Mouse (Mus musculus) spleen, adult 2 months (tissue): ENCODE results near the gene Mpdu1. TPM values are rescaled to one million over a fixed set of nuclear protein-coding genes. Genes with fewer than 3 reads are reported as not detected.

Experiments
- DNase-seq, 2 experiments: peaks; one replicate each; pipeline versions ENCODE4 v3.0.0 to v3.0.0-alpha.2; 2012 to 2021; ENCODE audit warnings: low spot score in 2 of 2, low read depth in 1 of 2
- H3K27ac ChIP-seq: fragments of 200-500 bp; 2 replicates; pipeline ENCODE4 v1.5.1; 2012; ENCODE audit warnings: low read length, inconsistent platforms; ENCODE audit not compliant: insufficient read depth
- H3K27me3 ChIP-seq: fragments of 200-500 bp; 2 replicates; pipeline ENCODE4 v1.6.1; 2012; ENCODE audit warnings: mild to moderate bottlenecking, moderate library complexity, low read length, inconsistent platforms; ENCODE audit not compliant: control insufficient read depth, insufficient read depth
- H3K36me3 ChIP-seq: fragments of 200-500 bp; 2 replicates; pipeline ENCODE4 v1.6.1; 2012; ENCODE audit warnings: mild to moderate bottlenecking, low read length, inconsistent platforms; ENCODE audit not compliant: control insufficient read depth, insufficient read depth
- H3K4me1 ChIP-seq: fragments of 200-500 bp; 2 replicates; pipeline ENCODE4 v1.6.1; 2011; ENCODE audit warnings: inconsistent platforms; ENCODE audit not compliant: control insufficient read depth, insufficient read depth, insufficient read length
- H3K4me3 ChIP-seq: fragments of 200-500 bp; 2 replicates; pipeline ENCODE4 v1.5.1; 2011; ENCODE audit warnings: mild to moderate bottlenecking, inconsistent platforms; ENCODE audit not compliant: insufficient read depth, insufficient read length; ENCODE audit errors: extremely low read depth
- CTCF ChIP-seq: fragments of 200-500 bp; IDR thresholded peaks from 2 replicates; pipeline ENCODE4 v1.5.1; 2011; ENCODE audit warnings: mild to moderate bottlenecking, inconsistent platforms; ENCODE audit not compliant: insufficient read depth, insufficient read length, insufficient replicate concordance; ENCODE audit errors: extremely low read depth
- POLR2A ChIP-seq: fragments of 200-500 bp; IDR thresholded peaks from 2 replicates; pipeline ENCODE4 v1.6.1; 2011; ENCODE audit warnings: low read depth, low read length, inconsistent platforms
- WGBS: fragments of 180-500 bp; shearing (Covaris S2); methylation state at CpG from one replicate; pipeline ENCODE4 v1.1.7; 2018; 5-methylcytosine and 5-hydroxymethylcytosine counted together
- polyA plus RNA-seq: library from polyadenylated mRNA; depleted of rRNA; stranded (reverse); fragments of >200 nt; gene quantifications from 2 replicates; pipeline ENCODE4 v1.2.3, GENCODE M21; 2012

Gene Mpdu1
- polyA plus RNA-seq, 1 experiment, result 63.6 TPM

DNA sequence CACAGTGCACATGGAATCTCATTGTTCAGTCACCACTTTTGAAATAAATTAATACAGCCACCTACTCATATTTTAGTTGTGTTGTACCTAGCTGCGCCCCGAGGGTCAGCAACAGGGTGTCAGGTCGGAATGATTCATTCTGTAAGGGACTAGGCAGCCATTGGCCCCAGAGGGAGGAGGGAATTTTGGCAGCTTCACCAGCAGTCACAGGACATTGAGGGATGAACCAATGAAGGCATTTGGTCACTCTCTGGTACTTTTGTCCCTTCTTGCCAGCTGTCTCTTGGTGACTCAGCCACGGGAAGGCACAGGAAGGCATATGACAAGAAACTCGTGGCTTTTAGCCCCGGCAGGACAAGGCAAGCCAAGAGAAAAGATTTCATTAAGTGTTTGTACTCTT is 1.4 kb upstream of the Mpdu1 start:
- 72% methylated on average over 6 of the region's 6 CpGs for WGBS
- H3K4me1 ChIP-seq, result peaks cover 8% of the 10 kb centered on the region; the same call in 1 of the 2 replicates

DNA sequence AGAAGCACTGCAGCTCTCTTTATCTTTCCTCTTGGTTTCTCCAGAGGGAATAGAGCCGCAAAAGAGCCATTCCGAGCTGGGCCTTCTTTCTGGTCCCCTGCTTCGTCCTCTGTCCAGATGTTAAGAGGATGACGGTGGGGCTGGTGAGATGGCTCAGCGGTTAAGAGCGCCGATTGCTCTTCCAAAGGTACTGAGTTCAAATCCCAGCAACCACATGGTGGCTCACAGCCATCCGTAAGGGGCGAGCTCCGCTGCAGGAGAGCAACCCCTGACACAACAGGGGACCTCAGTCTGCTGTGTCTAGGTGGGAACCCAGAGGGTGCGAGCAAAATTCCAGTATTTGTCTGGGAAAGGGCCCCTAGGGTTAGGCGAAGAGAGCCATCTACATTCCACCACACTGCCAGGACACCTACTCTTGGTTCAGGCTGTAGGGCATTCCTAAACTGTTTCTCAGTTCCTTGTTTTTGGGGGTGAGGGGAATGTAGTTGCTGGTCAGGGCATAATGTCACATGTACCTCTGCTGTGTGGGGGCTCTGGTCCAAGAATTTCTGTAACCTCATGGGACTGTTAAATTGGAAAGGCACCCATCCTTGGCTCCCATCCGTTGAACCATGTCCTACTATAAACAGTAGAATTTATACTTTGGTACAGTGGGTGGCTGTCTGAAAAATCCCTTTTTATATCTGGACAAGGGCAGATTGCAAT is 677 bp upstream of the Mpdu1 start:
- DNase-seq, result no peak
- Histone ChIP-seq H3K36me3 (peaks cover 16% of the 10 kb centered on the region), H3K4me1 (peaks cover 8% of the 10 kb centered on the region; the same call in 1 of the 2 replicates), H3K27ac (peak overlapping the region; percentile 98), H3K4me3 (peak overlapping the region; percentile 91), H3K27me3 (no peaks in the 10 kb centered on the region)
- 77% methylated on average over 13 of the region's 13 CpGs for WGBS
- no peak for TF ChIP-seq POLR2A
- TF ChIP-seq CTCF, result no peak

More for the DNA sequence above, 1.4 kb upstream of the Mpdu1 start:
- no peaks in the 10 kb centered on the region for H3K27me3 ChIP-seq
- DNase-seq, result no peak
- no peak overlapping the region for H3K4me3 ChIP-seq
- peak overlapping the region; percentile 98; the same call in 1 of the 2 replicates for H3K27ac ChIP-seq
- TF ChIP-seq CTCF, result no peak
- TF ChIP-seq POLR2A, result no peak
- H3K36me3 ChIP-seq, result peaks cover 16% of the 10 kb centered on the region

DNA sequence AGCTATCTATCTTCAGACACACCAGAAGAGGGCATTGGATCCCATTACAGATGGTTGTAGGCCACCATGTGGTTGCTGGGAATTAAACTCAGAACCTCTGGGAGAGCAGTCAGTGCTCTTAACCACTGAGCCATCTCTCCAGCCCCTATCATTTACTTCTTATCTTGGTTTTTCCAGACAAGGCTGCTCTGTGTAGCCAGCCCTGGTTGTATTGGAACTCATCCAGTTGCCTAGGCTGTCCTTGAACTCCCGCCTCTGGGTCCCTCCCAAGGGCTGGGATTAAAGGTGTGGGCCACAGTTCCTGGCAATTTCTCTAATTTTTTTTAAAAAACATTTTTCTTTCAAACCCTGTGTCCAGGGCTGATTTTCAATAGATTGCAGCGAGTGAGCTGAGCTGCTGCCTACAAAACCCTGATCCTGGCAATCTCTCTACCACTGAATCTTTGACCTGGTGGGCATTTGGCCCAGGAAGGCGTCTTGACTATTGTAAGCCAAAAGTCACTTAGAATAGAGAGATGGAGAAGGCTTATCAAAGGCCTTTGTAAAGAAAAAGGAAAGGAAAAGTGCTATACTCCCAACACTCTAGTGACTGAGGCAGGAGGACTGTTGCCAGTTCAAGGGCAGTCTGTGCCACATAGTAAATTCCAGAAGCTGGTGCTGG is 1.1 kb downstream of the Mpdu1 start:
- no peak for TF ChIP-seq CTCF
- no peak for TF ChIP-seq POLR2A
- peaks cover 15% of the 10 kb centered on the region for H3K36me3 ChIP-seq
- no peak for DNase-seq
- no peaks in the 10 kb centered on the region for H3K27me3 ChIP-seq
- WGBS, result 65% methylated on average over 3 of the region's 3 CpGs
- no peak overlapping the region for H3K27ac ChIP-seq
- peaks cover 8% of the 10 kb centered on the region; the same call in 1 of the 2 replicates for H3K4me1 ChIP-seq
- peak overlapping the region; percentile 91; the same call in 1 of the 2 replicates for H3K4me3 ChIP-seq

DNA sequence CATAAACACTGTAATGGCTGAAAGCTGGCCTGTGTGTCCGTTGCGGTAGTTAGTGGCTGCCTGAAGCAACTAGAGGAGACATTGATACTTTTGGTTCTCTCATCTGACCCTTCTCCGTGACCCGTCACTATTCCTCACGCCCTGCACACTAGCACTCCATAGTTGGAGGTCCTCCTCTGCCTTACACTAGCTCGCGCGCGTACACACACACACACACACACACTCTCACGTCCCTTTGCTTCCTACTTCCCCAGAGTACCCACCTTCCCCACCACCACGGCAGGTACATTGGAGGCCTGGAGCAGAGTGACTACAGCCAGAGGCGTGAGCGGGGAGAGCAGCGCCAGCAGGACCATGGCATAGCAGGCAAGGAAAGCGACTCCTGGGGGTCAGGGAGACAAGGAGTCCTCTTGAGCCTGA is 5.0 kb downstream of the Mpdu1 start:
- peaks cover 24% of the 10 kb centered on the region for H3K36me3 ChIP-seq
- no peak for DNase-seq
- no peaks in the 10 kb centered on the region for H3K4me1 ChIP-seq
- 85% methylated on average over 15 of the region's 15 CpGs for WGBS
- H3K27me3 ChIP-seq, result no peaks in the 10 kb centered on the region
- TF ChIP-seq CTCF (no peak), POLR2A (no peak)
- no peak overlapping the region for H3K27ac ChIP-seq
- no peak overlapping the region for H3K4me3 ChIP-seq

DNA sequence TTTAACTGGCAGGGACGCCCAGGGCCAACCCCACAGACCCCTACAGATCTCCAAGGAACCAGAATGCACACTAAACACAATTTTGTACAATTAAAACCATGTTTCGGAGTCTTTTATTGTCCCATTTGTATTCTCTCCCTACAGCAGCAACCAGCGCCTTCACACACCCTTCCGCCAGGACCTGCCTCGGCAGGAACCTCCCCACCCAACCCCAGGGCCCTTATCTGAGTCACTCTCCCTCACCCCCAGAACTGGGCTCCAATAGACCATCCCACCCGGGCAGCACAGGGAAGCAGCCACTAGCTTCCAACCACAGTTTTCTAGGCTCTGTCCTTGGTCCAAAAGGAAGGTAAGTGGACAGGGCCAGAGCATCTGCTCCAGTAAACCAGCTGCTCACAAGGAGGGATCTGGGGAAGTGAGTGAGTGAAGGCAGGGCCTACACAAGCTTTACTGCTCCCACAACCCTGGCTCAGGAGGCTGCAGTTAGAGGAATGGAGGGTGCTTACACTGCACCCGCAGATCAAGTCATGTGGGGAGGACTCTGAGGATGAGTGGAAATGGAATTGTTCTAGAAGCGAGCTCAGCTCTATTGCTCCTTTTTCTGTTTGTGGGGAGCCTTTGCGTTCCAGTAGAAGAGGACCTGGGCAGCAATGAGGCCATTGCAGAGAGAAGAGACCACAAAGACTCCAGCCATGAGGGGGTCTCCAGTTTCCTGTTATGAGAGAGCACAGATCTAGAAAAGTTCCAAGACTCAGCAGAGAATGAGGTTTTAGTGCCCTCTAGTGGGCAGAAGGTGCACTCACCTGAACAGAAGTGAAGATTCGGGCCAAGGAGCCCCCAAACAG is 5.6 kb downstream of the Mpdu1 start:
- 71% methylated on average over 10 of the region's 10 CpGs for WGBS
- Histone ChIP-seq H3K4me3 (no peak overlapping the region), H3K36me3 (peaks cover 29% of the 10 kb centered on the region), H3K4me1 (no peaks in the 10 kb centered on the region), H3K27ac (no peak overlapping the region), H3K27me3 (no peaks in the 10 kb centered on the region)
- peak; percentile 62; the same call in 1 of the 2 replicates for TF ChIP-seq CTCF
- no peak for TF ChIP-seq POLR2A
- DNase-seq, result no peak

DNA sequence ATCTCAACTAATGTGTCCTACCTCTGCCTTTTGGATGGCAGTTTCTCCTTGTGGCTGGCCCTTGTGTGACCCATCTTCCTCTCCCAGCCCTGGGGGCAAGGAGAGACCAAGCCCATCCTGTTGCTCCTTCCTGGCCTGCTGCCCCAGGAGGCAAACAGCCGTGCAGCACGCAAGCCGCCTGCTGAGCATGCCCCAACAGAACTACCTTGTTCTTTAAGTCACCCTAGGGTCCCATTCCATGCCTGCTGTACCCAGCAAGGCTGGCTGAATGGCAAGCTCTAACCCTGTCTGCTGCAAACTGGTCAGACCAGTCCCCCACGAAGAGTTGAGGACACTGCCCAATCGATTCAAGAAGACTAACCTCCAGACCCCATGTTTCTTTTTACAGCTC is 6.4 kb downstream of the Mpdu1 start:
- Histone ChIP-seq H3K27ac (no peak overlapping the region), H3K36me3 (peaks cover 35% of the 10 kb centered on the region), H3K27me3 (no peaks in the 10 kb centered on the region), H3K4me1 (no peaks in the 10 kb centered on the region), H3K4me3 (no peak overlapping the region)
- no peak for DNase-seq
- TF ChIP-seq POLR2A, result no peak
- TF ChIP-seq CTCF, result no peak
- WGBS, result 89% methylated on average over 5 of the region's 5 CpGs
